Mouse (Mus musculus) layer of hippocampus, adult 9-11 months (tissue): ENCODE data around the gene Sap30bp.

Experiments used
- DNase-seq: peaks from one replicate; pipeline ENCODE4 v3.0.0; 2022

Gene Sap30bp

DNA sequence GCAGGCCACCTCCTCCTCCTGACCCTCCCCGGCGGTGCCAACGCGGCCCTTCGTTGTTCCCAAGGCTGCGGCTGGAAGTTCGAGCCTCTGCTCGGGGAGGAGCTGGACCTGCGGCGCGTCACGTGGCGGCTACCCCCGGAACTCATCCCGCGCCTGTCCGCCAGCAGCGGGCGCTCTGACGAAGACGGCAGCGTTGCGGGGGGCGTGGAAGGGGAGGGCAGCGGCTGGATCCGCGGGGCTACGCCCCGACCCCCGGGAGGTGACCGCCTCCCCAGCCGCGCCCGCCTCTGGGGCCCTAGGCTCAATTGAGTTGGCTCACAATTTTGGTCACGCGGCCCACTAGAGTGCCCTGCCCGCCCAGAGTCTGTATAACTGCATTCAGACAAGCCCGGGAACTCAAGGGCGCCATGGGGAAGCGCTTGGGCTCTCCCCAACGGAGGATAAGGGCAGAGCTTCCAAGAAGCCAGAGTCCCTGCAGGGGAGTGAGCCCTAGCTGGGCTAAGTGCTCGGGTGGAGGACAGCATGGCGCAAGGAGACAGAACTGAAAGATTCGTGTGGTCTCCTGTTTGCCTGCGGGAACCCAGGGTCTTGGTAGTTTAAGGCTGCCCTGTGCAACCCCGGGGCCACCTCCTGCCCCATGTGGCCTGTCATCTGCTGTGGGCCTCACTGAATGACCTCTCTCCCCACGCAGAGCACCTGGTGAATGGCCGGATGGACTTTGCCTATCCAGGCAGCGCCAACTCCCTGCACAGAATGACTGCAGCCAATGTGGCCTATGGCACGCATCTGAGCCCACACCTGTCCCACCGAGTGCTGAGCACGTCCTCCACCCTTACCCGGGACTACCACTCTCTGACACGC is 72.0 kb downstream of the Sap30bp start:
- peak; percentile 45 for DNase-seq

GRCm38 (mm10) chr11:116005701-116006419 is 72.8 kb downstream of the Sap30bp start:
- DNase-seq = no peak

DNA sequence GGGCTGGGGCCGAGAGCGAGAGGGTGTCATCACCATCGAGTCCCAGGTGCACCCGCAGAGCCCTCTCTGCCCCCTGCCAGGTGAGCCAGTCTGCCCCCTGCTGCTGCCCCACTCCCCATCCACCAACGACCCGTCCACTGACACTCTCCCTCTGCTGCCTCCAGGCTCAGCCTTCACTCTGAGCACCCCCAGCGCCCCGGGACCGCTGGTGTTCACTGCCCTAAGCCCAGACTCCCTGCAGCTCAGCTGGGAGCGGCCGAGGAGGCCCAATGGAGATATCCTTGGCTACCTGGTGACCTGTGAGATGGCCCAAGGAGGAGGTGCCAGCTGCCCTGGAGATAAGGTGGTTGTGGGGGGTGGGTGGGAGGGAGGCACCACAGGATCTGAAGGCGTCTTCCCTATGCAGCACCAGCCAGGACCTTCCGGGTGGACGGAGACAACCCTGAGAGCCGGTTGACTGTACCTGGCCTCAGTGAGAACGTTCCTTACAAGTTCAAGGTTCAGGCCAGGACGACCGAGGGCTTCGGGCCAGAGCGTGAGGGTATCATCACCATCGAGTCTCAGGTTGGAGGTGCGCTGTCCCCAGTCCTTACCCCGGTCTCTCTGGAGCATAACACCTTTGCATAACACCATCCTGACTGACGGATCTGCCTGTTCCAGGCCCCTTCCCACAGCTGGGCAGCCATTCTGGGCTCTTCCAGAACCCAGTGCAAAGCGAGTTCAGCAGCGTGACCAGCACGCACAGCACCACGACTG is 74.2 kb downstream of the Sap30bp start:
- DNase-seq = no peak

DNA sequence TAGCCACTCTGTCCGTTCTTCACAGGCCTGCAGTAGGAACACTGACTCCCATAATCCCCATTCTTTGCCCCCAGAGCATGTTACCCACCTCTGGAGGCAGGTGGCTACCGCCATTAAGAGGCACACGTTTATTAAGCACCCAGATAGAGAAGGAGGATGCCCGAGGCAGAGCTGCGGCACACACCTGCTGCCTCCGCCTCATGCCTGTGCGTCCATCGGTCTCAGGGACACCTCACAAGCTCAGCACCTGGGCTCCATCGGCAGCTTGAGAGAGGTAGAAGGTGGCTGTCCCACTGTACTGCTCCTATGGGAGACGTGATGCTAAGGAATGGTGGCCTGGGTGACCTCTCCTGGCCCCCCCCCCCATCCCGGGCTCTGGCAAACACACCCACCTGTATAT is 75.3 kb downstream of the Sap30bp start:
- no peak for DNase-seq

- DNase-seq = no peak
Observed at GRCm38 (mm10) chr11:116008832-116009375, 75.8 kb downstream of the Sap30bp start.

DNA sequence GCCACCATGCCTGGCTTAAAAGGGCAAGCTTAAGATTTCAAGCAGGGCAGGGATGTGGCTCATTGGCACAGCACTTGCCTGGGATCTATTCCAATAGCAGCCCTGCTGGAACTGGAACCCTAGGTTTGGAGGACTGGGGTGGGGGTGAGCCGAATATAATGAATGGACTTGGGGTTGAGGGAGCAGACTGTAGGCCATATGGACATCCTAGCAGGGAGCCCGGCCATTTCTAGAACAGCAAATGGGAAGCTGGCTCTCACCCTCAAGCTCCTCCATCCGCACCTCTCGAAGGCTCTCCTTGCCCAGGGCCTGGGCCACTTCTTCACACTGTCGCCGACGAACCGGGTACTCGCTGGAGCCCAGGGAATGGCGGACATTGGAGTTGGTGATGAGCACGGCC is 76.6 kb downstream of the Sap30bp start:
- no peak for DNase-seq

DNA sequence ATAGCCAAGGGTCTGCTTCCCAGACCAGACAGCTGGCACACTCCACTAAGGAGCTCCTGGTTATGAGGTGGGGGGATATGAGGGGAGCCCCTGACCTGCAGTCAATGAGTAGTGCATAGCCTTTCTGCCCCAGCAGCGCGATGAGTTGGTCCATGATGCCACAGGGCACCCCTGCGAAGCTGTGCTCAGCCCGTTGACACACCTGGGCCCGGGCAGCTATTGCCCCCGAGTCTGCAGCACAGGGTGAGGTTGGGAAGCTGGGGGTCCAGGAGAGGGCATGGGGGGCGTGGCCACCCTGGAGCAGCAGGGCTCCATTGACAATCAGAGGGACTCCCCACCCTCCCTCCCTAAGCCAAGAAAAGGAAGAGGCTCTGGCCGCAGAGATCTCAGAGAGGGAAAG is 77.1 kb downstream of the Sap30bp start:
- DNase-seq = no peak

- DNase-seq = no peak
Observed at GRCm38 (mm10) chr11:116010948-116011347, 77.9 kb downstream of the Sap30bp start.

DNA sequence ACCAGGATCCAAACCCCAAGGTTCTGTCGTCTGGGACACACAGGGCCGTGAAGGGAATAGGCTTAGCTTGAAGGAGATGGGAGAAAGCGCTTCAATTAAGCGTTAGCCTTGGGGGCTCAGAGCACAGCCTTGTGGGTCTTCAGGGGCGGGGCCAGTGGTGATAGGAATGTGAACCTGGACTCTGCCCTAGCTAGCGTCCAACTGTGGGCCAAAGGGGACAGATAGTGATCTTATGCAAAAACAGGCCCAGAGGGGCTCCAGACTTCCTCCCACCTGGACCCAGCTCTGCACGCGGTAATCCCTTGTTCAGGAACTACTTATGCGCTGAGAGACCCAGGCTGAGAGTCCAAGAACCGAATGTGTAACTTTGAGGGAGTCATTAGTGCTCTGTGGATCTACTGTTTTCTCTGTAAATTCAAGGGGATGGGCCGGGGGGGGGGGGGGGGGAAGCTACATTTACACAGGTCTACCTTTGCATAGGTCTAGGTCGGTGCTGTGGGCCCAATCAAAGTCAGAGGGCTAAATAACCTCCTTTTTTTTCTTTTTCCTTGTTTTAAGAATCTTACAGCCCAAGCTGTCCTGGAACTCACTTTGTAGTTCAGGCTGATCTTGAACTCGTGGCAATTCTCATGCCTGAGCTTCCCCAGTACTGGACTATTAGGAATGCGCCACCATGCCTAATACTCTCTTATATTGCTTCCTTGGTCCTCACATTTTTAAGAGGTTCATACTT is 78.6 kb downstream of the Sap30bp start:
- no peak for DNase-seq

DNA sequence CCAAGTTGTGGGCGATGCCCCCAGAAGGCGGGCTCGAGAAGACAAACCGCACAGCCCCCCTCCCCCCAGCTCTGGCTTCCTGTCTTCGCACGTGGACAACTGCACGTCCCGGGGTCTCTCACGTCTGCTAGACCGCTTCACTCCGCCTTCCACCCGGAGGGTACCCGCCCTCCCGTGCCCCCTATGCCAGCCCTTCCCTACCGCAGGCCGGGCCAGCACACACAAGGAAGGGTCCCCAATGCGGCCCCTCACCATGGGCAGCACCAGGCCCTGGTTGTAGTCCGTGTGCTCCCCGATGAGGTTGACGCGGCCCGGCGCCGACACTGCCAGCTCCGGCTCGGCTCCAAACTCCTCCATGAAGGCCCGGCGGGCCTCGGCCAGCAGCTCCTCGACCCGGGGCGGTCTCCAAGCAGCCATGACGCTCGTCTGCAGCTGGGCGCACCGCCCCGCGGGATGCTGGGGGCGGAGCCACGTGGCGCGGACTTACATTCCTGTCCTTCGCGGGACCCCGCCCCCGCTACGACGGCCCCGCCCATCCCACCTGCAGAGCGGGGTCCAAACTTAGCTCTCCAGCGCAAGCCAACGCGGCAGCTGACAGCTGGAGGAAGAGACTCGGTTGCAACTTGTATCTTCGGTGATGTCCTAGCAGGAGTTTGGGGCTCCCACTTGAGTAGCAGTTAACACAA is 79.3 kb downstream of the Sap30bp start, which contains the start of gene Galk1:
Gene Galk1 (minus strand): TSS at position 458 of the 686 bp plus-strand sequence.
- DNase-seq = peak; percentile 92

DNA sequence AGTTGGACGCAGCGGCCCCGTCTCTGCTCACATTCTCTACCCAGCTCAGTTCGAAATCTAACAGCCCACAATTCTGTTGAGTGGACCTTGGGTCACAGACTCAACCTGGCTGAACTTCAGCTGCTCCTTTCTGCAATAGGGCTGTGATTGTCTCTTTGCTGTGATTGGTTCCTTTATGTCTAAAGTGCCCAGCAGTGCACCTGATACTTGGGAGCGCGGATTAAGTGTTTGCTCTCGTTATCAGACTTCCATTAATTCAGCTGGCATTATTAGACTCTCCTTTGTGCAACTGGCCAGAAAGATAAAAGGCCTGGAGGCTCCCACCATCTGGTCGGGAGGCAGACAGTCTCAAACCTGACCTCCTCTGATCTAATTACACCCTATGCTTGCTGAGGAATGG is 81.7 kb downstream of the Sap30bp start:
- DNase-seq = no peak
